Mouse (Mus musculus) brown adipose tissue, adult 24 weeks (tissue): ENCODE measurements around the gene Gamt. TPM values are rescaled to one million over a fixed set of nuclear protein-coding genes. Genes with fewer than 3 reads are reported as not detected.

Experiments
- polyA plus RNA-seq: library from polyadenylated mRNA; stranded (reverse); fragments of >200 nt; gene quantifications from 2 replicates; pipeline ENCODE4 v1.2.4, GENCODE M21; 2012; ENCODE audit not compliant: missing spikeins, insufficient read depth, insufficient read length

Gamt gene
- polyA plus RNA-seq, 1 experiment: 10.5 TPM

Other genes with a start within 250 kb of the Gamt start
- 1.8 and 2.6 TPM in 2 replicates for gene Arhgap45, start 244.4 kb downstream of the Gamt start, polyA plus RNA-seq
- gene Polr2e, start 221.2 kb downstream of the Gamt start, polyA plus RNA-seq: 78.3 and 85.8 TPM in 2 replicates
- gene Gpx4, start 213.8 kb downstream of the Gamt start, polyA plus RNA-seq: 2,282 and 3,621 TPM in 2 replicates
- gene Sbno2, start 155.4 kb downstream of the Gamt start, polyA plus RNA-seq: 14.3 and 16.2 TPM in 2 replicates
- gene Stk11, start 145.2 kb downstream of the Gamt start, polyA plus RNA-seq: 113 and 121 TPM in 2 replicates
- gene Atp5d, start 122.4 kb downstream of the Gamt start, polyA plus RNA-seq: 1,146 and 1,395 TPM in 2 replicates
- 1.1 and 1.5 TPM in 2 replicates for gene Cbarp, start 120.2 kb downstream of the Gamt start, polyA plus RNA-seq
- 25.5 and 31.6 TPM in 2 replicates for gene Midn, start 112.7 kb downstream of the Gamt start, polyA plus RNA-seq
- 15.1 and 27.5 TPM in 2 replicates for gene Cirbp, start 95.0 kb downstream of the Gamt start, polyA plus RNA-seq
- gene 1600002K03Rik, start 88.1 kb downstream of the Gamt start, polyA plus RNA-seq: 10.9 and 14.9 TPM in 2 replicates
- gene Efna2, start 81.5 kb downstream of the Gamt start, polyA plus RNA-seq: 1.0 and 1.1 TPM in 2 replicates
- gene Mum1, start 34.6 kb downstream of the Gamt start, polyA plus RNA-seq: 9.7 and 11.1 TPM in 2 replicates
- gene Ndufs7, start 11.9 kb downstream of the Gamt start, polyA plus RNA-seq: 732 and 1,152 TPM in 2 replicates
- gene Dazap1, start 474 bp upstream of the Gamt start, polyA plus RNA-seq: 51.6 and 76.7 TPM in 2 replicates
- gene Rps15, start 31.4 kb upstream of the Gamt start, polyA plus RNA-seq: 1,089 and 1,107 TPM in 2 replicates
- gene Apc2, start 35.0 kb upstream of the Gamt start, polyA plus RNA-seq: 0.38 TPM in 1 of 2 replicates, not detected in the other
- 24.3 and 25.7 TPM in 2 replicates for gene 2310011J03Rik, start 59.5 kb upstream of the Gamt start, polyA plus RNA-seq
- gene Pcsk4, start 68.5 kb upstream of the Gamt start, polyA plus RNA-seq: 4.3 and 7.8 TPM in 2 replicates
- gene Reep6, start 68.9 kb upstream of the Gamt start, polyA plus RNA-seq: 15.7 and 17.7 TPM in 2 replicates
- 2.9 and 4.2 TPM in 2 replicates for gene Adamtsl5, start 87.4 kb upstream of the Gamt start, polyA plus RNA-seq
- not detected in 2 replicates for gene Plk5, start 95.4 kb upstream of the Gamt start, polyA plus RNA-seq
- 3.3 and 3.7 TPM in 2 replicates for gene Mex3d, start 126.6 kb upstream of the Gamt start, polyA plus RNA-seq
- 79.3 and 90.4 TPM in 2 replicates for gene Mbd3, start 138.5 kb upstream of the Gamt start, polyA plus RNA-seq
- gene Uqcr11, start 145.8 kb upstream of the Gamt start, polyA plus RNA-seq: 2,528 and 2,993 TPM in 2 replicates
- 11.4 and 15.1 TPM in 2 replicates for gene Tcf3, start 172.6 kb upstream of the Gamt start, polyA plus RNA-seq
- not detected in 2 replicates for gene Onecut3, start 233.8 kb upstream of the Gamt start, polyA plus RNA-seq